Mouse (Mus musculus) liver, embryonic 13.5 days (tissue): Measurements from ENCODE around the gene Dzank1. TPM values are rescaled to one million over a fixed set of nuclear protein-coding genes. Genes with fewer than 3 reads are reported as not detected.

Experiments
- ATAC-seq: fragments of 200-750 bp; cut with Nextera tagmentation; 2 replicates; pipeline ENCODE4 v1.8.0; 2017; ENCODE audit warnings: low read depth, mild to moderate bottlenecking, moderate number of reproducible peaks, moderate library complexity
- DNase-seq: peaks from one replicate; pipeline ENCODE4 v3.0.0; 2022
- H3K27ac ChIP-seq: fragments of 300-500 bp; sonication (generic); 2 replicates; pipeline ENCODE4 v1.5.1; 2015; ENCODE audit warnings: moderate library complexity, mild to moderate bottlenecking, inconsistent platforms
- H3K27me3 ChIP-seq: fragments of 300-500 bp; sonication (generic); 2 replicates; pipeline ENCODE4 v1.6.1; 2015; ENCODE audit warnings: mild to moderate bottlenecking, inconsistent platforms
- H3K36me3 ChIP-seq: fragments of 300-500 bp; sonication (generic); 2 replicates; pipeline ENCODE4 v1.6.1; 2015; ENCODE audit warnings: mild to moderate bottlenecking, inconsistent platforms
- H3K4me1 ChIP-seq: fragments of 300-500 bp; sonication (generic); replicated peaks from 2 replicates; pipeline ENCODE4 v1.6.1; 2015; ENCODE audit warnings: inconsistent platforms
- H3K4me2 ChIP-seq: fragments of 300-500 bp; sonication (generic); 2 replicates; pipeline ENCODE4 v1.6.1; 2015; ENCODE audit warnings: inconsistent platforms, mild to moderate bottlenecking, moderate library complexity
- H3K4me3 ChIP-seq: fragments of 300-500 bp; sonication (generic); replicated peaks from 2 replicates; pipeline ENCODE4 v1.5.1; 2015; ENCODE audit warnings: mild to moderate bottlenecking, inconsistent platforms
- H3K9ac ChIP-seq: fragments of 300-500 bp; sonication (generic); 2 replicates; pipeline ENCODE4 v1.6.1; 2015; ENCODE audit warnings: mild to moderate bottlenecking, inconsistent platforms
- H3K9me3 ChIP-seq: fragments of 300-500 bp; sonication (generic); replicated peaks from 2 replicates; pipeline ENCODE4 v1.6.1; 2016; ENCODE audit warnings: inconsistent platforms
- WGBS: fragments of 180-500 bp; shearing (Covaris S2); methylation state at CpG from one replicate; pipeline ENCODE4 v1.1.7; 2015; ENCODE audit not compliant: insufficient replicate concordance; 5-methylcytosine and 5-hydroxymethylcytosine counted together
- polyA plus RNA-seq: library from polyadenylated mRNA; unstranded; fragments of >200 nt; fragmentation: Nextera tagmentation; extraction: Ambion mirVana; gene quantifications from 2 replicates; pipeline ENCODE4 v1.2.1, GENCODE M21; 2015

The Dzank1 gene
- polyA plus RNA-seq, 1 experiment from 2014 or later, result 0.01 TPM

GRCm38 (mm10) chr2:144465876-144466575, 61.2 kb downstream of the Dzank1 start:
- H3K9me3 ChIP-seq, result no peaks in the 10 kb centered on the region
- H3K4me2 ChIP-seq, result no peak overlapping the region
- H3K4me3 ChIP-seq, result no peak overlapping the region
- ATAC-seq (no peak), DNase-seq (no peak)
- H3K27me3 ChIP-seq, result no peaks in the 10 kb centered on the region
- no peaks in the 10 kb centered on the region for H3K4me1 ChIP-seq
- H3K9ac ChIP-seq, result no peak overlapping the region
- H3K36me3 ChIP-seq, result no peaks in the 10 kb centered on the region
- WGBS, result 62% methylated on average over 14 of the region's 14 CpGs
- no peak overlapping the region for H3K27ac ChIP-seq

- ATAC-seq, result no peak
- no peak overlapping the region for H3K27ac ChIP-seq
- WGBS, result 61% methylated on average over 9 of the region's 9 CpGs
- H3K4me3 ChIP-seq, result no peak overlapping the region
- no peak overlapping the region for H3K9ac ChIP-seq
- no peak overlapping the region for H3K4me2 ChIP-seq
- H3K27me3 ChIP-seq, result no peaks in the 10 kb centered on the region
- H3K36me3 ChIP-seq, result no peaks in the 10 kb centered on the region
- H3K4me1 ChIP-seq, result no peaks in the 10 kb centered on the region
- DNase-seq, result no peak
- H3K9me3 ChIP-seq, result no peaks in the 10 kb centered on the region
Measured at GRCm38 (mm10) chr2:144464799-144465760, 62.1 kb downstream of the Dzank1 start.

- ATAC-seq, result no peak
- Histone ChIP-seq H3K4me1 (0 out of 2 replicates have a peak, but pooled peaks cover 5% of the 10 kb centered on the region), H3K9ac (no peak overlapping the region), H3K4me2 (no peak overlapping the region), H3K4me3 (no peak overlapping the region), H3K9me3 (no peaks in the 10 kb centered on the region), H3K36me3 (no peaks in the 10 kb centered on the region), H3K27me3 (no peaks in the 10 kb centered on the region), H3K27ac (no peak overlapping the region)
- no peak for DNase-seq
- WGBS, result 51% methylated on average over 7 of the region's 7 CpGs
Measured at GRCm38 (mm10) chr2:144464182-144464581, 63.0 kb downstream of the Dzank1 start.

GRCm38 (mm10) chr2:144458975-144459754, 68.0 kb downstream of the Dzank1 start:
- no peak overlapping the region for H3K27ac ChIP-seq
- WGBS, result 10% methylated on average over 25 of the region's 25 CpGs
- peak; percentile 55 for DNase-seq

GRCm38 (mm10) chr2:144458355-144458754, 68.9 kb downstream of the Dzank1 start:
- H3K9me3 ChIP-seq, result no peaks in the 10 kb centered on the region
- H3K36me3 ChIP-seq, result no peaks in the 10 kb centered on the region
- H3K9ac ChIP-seq, result no peak overlapping the region
- H3K27ac ChIP-seq, result no peak overlapping the region
- DNase-seq, result no peak
- no peak for ATAC-seq
- H3K4me2 ChIP-seq, result peak overlapping the region; percentile 61
- WGBS, result 68% methylated on average over 6 of the region's 6 CpGs
- peaks cover 12% of the 10 kb centered on the region; the same call in 1 of the 2 replicates for H3K4me1 ChIP-seq
- peaks cover 13% of the 10 kb centered on the region; the same call in 1 of the 2 replicates for H3K27me3 ChIP-seq
- H3K4me3 ChIP-seq, result peak overlapping the region; percentile 63

More at GRCm38 (mm10) chr2:144458975-144459754, 68.0 kb downstream of the Dzank1 start:
- peaks cover 12% of the 10 kb centered on the region; the same call in 1 of the 2 replicates for H3K4me1 ChIP-seq
- no peaks in the 10 kb centered on the region for H3K9me3 ChIP-seq
- 0 out of 2 replicates have a peak, but pooled peaks cover 8% of the 10 kb centered on the region for H3K27me3 ChIP-seq
- peak overlapping the region; percentile 63 for H3K4me3 ChIP-seq
- ATAC-seq, result peak; percentile 92
- H3K9ac ChIP-seq, result peak overlapping the region; percentile 39
- peak overlapping the region; percentile 61 for H3K4me2 ChIP-seq
- H3K36me3 ChIP-seq, result no peaks in the 10 kb centered on the region

GRCm38 (mm10) chr2:144452364-144453008, 74.7 kb downstream of the Dzank1 start:
- no peak overlapping the region for H3K27ac ChIP-seq
- no peaks in the 10 kb centered on the region for H3K9me3 ChIP-seq
- H3K4me2 ChIP-seq, result no peak overlapping the region
- no peaks in the 10 kb centered on the region for H3K4me1 ChIP-seq
- H3K9ac ChIP-seq, result no peak overlapping the region
- WGBS, result 6% methylated on average over 8 of the region's 8 CpGs
- no peaks in the 10 kb centered on the region for H3K36me3 ChIP-seq
- peaks cover 13% of the 10 kb centered on the region; the same call in 1 of the 2 replicates for H3K27me3 ChIP-seq
- 0 out of 2 replicates have a peak, but pooled peaks have one; percentile 41 for ATAC-seq
- peak; percentile 27 for DNase-seq
- no peak overlapping the region for H3K4me3 ChIP-seq

GRCm38 (mm10) chr2:144450378-144450777, 76.8 kb downstream of the Dzank1 start:
- peaks cover 6% of the 10 kb centered on the region for H3K4me1 ChIP-seq
- H3K27me3 ChIP-seq, result peaks cover 5% of the 10 kb centered on the region; the same call in 1 of the 2 replicates
- DNase-seq, result no peak
- H3K4me3 ChIP-seq, result no peak overlapping the region
- H3K36me3 ChIP-seq, result no peaks in the 10 kb centered on the region
- no peaks in the 10 kb centered on the region for H3K9me3 ChIP-seq
- H3K27ac ChIP-seq, result no peak overlapping the region
- no peak overlapping the region for H3K4me2 ChIP-seq
- WGBS, result 35% methylated on average over 2 of the region's 2 CpGs
- ATAC-seq, result no peak
- H3K9ac ChIP-seq, result no peak overlapping the region

GRCm38 (mm10) chr2:144446360-144446999, 80.7 kb downstream of the Dzank1 start:
- 41% methylated on average over 7 of the region's 7 CpGs for WGBS
- peak; percentile 83 for ATAC-seq
- H3K4me2 ChIP-seq, result 0 out of 2 replicates have a peak overlapping the region, but pooled peaks have one; percentile 6

GRCm38 (mm10) chr2:144441386-144441915, 85.8 kb downstream of the Dzank1 start:
- Histone ChIP-seq H3K4me1 (peaks cover 4% of the 10 kb centered on the region), H3K36me3 (no peaks in the 10 kb centered on the region), H3K9ac (no peak overlapping the region), H3K4me2 (no peak overlapping the region), H3K4me3 (no peak overlapping the region), H3K27me3 (no peaks in the 10 kb centered on the region), H3K27ac (no peak overlapping the region), H3K9me3 (no peaks in the 10 kb centered on the region)
- DNase-seq, result no peak
- 73% methylated on average over 11 of the region's 11 CpGs for WGBS
- no peak for ATAC-seq

More at GRCm38 (mm10) chr2:144446360-144446999, 80.7 kb downstream of the Dzank1 start:
- DNase-seq, result no peak
- Histone ChIP-seq H3K27ac (no peak overlapping the region), H3K36me3 (no peaks in the 10 kb centered on the region), H3K9ac (no peak overlapping the region), H3K9me3 (no peaks in the 10 kb centered on the region), H3K27me3 (no peaks in the 10 kb centered on the region), H3K4me3 (no peak overlapping the region), H3K4me1 (peaks cover 6% of the 10 kb centered on the region)

GRCm38 (mm10) chr2:144439191-144439700, 88.0 kb downstream of the Dzank1 start:
- DNase-seq (no peak), ATAC-seq (no peak)
- Histone ChIP-seq H3K27ac (no peak overlapping the region), H3K9me3 (no peaks in the 10 kb centered on the region), H3K4me2 (no peak overlapping the region), H3K4me1 (no peaks in the 10 kb centered on the region), H3K27me3 (no peaks in the 10 kb centered on the region), H3K36me3 (no peaks in the 10 kb centered on the region), H3K9ac (no peak overlapping the region), H3K4me3 (no peak overlapping the region)
- WGBS, result 69% methylated on average over 3 of the region's 3 CpGs
